Mouse (Mus musculus): Measurements from ENCODE around the gene Zfp512b.

The Zfp512b gene

GRCm38 (mm10) chr2:181592231-181593041, at the start of gene Zfp512b:
Gene Zfp512b (minus strand): TSS chr2:181592803.
- DNase-seq (ENCODE audit: low read depth), result no peak

DNA sequence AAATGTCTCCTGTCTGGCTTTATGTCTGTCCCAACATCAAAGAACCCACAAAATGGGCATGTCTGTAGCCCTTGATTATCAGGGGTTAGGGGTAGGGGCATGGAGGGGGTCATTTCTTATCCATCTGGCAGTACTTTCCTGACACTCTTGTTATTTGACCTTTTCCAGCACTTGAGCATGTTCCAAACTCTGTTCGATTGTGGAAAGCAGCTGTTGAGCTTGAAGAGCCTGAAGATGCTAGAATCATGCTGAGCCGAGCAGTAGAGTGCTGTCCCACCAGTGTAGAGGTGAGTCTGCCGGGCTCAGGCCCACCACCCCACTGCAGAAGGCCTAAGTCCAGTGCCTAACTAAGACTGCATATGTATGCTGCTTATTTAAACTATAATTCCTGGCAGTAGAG, 43.3 kb upstream of the Zfp512b start:
- no peak for DNase-seq (ENCODE audit: low read depth)

GRCm38 (mm10) chr2:181632624-181633023, 40.0 kb upstream of the Zfp512b start:
- no peak for DNase-seq (ENCODE audit: low read depth)

DNA sequence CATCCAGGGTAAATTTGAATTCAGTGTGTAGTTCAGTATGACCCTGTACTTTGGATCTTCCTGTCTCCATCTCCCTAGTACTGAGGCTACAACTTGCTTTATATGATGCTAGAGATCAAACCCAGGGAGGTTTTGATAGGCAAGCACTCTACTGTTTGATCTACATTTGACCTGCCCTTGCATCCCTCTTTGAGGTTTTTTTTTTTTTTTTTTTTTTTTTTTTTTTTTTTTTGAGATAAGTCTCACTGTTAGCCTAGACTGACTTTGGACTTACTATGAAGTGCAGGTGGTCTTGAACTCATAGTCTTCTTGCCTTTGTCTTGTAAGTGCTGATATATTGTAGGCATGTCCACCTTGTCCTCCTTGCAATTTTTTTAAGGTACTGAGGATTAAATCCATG, 35.9 kb upstream of the Zfp512b start:
- no peak for DNase-seq (ENCODE audit: low read depth)

- DNase-seq (ENCODE audit: low read depth), result no peak
These were observed 30.8 kb upstream of the Zfp512b start for GRCm38 (mm10) chr2:181623401-181623800.

- no peak for DNase-seq (ENCODE audit: low read depth)
These were observed 26.3 kb upstream of the Zfp512b start for GRCm38 (mm10) chr2:181618761-181619495.

GRCm38 (mm10) chr2:181602367-181602766, 9.8 kb upstream of the Zfp512b start:
- DNase-seq (ENCODE audit: low read depth), result peak; percentile 66

DNA sequence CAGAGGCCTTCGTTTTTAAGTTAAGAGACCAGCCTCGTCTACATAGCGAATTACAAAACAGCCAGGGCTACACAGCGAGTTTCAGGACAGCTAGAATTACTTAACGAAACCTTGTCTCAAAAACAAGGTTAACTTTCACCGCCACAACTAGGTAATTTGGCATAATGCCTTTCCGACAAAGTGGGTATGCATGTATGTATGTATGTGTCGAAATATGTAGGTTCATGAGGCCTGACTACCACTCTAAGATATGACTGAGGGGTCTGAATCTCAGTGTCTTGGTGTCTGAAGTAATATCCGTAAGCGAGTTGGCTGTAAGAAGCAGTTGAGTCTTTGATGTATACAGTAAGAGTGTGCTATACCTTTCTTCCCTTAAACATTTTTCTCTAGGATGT, 9.1 kb upstream of the Zfp512b start:
- DNase-seq (ENCODE audit: low read depth), result no peak

GRCm38 (mm10) chr2:181600828-181601750, 8.5 kb upstream of the Zfp512b start:
- DNase-seq (ENCODE audit: low read depth), result peak; percentile 96

DNA sequence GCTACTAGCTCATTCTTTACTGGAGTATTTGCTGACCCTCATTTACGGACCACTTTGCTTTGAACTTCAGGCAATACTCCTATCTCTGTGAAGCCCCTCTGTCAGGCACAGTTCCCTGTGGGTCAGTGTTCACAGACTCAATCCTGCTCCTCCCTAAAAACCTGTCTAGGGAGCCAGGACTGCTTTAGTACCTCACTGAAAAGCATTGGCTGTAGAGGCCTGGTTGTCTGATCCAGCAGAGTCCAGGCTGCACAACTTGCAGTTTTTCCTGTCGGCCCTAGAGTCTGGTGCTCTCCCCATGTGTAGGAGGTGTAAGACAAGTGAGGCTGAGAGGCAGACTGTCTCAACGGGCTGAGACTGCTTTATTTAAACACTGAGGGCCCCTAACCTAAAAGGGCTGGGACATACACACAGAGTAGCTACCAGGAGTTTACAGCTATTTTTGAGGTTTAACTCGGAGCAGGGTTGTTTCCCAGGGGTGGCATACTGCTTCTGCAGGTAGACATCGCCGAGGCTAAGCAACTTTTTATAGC, 7.7 kb upstream of the Zfp512b start:
- DNase-seq (ENCODE audit: low read depth), result no peak

- no peak for DNase-seq (ENCODE audit: low read depth)
These were observed 6.1 kb upstream of the Zfp512b start, which contains the start of gene Samd10 for GRCm38 (mm10) chr2:181598454-181599351. Gene Samd10 (minus strand): TSS chr2:181599212.

GRCm38 (mm10) chr2:181597378-181598061, 4.9 kb upstream of the Zfp512b start:
- no peak for DNase-seq (ENCODE audit: low read depth)

- DNase-seq (ENCODE audit: low read depth), result no peak
These were observed 3.8 kb upstream of the Zfp512b start for GRCm38 (mm10) chr2:181596221-181596960.

GRCm38 (mm10) chr2:181594946-181595696, 2.5 kb upstream of the Zfp512b start:
- no peak for DNase-seq (ENCODE audit: low read depth)

DNA sequence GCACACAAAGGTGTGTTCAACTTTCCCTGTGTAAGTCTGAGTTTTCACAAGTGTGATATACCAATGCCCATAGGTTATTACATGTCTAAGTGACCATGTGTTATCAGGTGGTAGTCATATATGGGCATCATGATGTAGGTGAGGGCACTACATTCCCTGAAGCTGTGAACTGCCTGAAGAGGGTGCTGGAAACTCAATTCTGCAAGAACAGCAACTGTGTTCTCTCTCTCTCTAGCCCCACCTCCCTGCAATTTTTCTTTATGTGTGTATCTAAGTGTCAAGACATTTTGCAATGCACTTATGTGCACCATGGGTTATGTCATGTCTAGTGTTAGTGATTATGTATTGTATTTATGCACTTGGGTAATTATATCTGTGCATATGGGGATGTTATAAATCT, 1.3 kb upstream of the Zfp512b start:
- no peak for DNase-seq (ENCODE audit: low read depth)

DNA sequence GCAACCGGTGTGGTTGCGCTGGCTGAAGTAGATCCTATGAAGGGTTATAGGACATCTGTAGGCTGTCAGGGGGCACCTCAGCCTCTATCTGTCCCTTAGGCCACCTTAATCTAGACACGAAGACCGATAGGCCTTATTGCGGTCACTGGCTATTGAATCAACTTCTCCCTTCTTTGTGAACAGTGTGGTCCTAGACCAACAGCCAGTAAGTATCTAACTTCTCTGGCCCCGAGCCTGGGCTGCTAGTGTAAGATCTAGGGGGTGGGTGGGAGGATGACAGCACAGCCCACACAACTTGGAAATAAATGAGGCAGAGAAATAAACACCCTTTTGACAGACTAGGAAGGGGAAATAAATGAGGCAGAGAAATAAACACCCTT, 429 bp upstream of the Zfp512b start:
- DNase-seq (ENCODE audit: low read depth), result no peak

DNA sequence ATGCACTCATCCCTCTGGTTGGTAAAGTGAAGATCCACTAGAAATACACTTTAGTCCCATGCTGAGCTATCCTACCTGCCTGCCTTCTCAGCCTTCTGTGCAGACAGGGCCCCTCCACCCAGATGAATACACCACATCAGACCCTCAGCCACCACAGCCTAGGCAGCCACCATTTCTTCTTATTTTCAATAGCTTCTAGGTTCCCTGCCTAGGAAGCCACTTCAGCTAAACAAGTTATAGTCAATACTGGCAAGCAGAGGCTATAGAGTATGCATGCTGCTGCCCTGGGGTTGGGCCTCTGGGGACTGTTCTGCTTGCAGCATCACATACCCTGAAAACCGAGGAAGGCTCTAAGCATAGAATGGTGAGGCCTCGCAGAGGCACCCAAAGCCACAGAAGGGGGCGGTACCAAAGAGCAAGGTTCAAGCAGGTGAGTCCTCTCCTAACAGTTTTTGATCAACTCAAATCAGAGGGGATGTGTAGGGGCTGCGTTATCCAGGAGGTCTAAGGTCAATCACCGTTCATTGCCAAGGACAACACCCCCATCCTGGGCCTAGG, 996 bp downstream of the Zfp512b start, which contains the start of gene Prpf6:
Gene Prpf6, plus strand, starts transcription at position 341 of the 558 bp plus-strand sequence.
- DNase-seq (ENCODE audit: low read depth), result no peak

DNA sequence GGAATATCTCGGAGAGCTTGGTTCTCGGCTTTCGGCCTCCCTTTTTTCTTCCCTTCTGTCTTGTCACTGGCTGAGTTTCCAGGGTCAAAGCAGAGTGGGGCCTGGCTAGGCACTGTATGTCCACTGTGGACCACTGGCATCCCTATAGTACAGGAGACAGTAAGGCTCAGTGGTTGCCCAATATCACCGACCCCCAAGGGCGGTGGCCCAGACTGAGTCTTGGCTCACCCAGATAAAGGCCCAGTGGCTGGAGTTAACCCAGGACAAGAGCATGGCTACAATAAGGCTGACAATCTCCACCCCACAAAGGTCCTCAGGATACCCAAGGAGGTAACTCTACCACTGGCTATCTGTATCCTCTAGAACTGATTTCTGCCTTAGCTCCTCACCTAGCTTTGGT, 2.1 kb downstream of the Zfp512b start:
- no peak for DNase-seq (ENCODE audit: low read depth)

All from c-Kit-positive CD71-positive TER-119-negative erythroid progenitor cells, embryonic 14.5 days (primary cell).